Mouse (Mus musculus): ENCODE measurements around the gene Slc25a48.

Slc25a48 gene

DNA sequence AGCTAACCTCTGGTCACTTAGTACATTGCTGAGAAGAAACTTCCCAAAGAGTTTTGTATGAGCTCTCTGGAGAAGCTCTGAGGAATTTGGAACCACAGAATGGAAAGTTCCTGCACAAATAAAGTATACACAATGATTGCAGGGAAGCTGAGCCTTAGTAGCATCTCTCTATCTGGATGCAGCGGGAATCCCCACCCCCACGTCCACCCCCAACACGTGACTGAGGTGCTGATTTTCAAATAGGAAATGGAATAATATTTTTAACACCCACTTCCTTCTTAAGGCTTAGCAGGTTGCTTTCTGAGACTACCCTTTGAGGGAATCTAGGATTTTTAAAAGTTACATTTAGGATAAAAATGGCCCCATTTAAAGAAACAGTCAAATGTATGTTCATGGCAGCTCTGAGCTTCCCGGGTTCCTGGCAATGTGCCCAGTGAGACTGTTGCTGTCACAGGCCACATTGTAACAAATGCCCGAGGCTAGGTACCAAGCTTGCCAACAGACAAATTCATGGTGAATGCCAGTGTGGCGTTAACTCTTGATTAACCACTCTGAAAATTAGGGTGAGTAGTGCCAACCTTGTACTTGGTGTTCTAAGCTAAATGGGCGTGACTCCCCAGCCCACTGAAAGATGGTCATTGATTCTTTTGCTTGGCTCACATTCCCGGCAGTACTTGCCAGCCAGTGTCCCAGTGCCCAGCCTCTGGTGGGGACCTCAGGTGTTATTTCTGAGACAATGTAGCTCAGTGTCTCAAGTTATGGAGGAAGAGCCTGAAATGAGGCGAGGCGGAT lies 11.3 kb downstream of the Slc25a48 start:
- DNase-seq (ENCODE audit: low read depth, low spot score), result no peak

DNA sequence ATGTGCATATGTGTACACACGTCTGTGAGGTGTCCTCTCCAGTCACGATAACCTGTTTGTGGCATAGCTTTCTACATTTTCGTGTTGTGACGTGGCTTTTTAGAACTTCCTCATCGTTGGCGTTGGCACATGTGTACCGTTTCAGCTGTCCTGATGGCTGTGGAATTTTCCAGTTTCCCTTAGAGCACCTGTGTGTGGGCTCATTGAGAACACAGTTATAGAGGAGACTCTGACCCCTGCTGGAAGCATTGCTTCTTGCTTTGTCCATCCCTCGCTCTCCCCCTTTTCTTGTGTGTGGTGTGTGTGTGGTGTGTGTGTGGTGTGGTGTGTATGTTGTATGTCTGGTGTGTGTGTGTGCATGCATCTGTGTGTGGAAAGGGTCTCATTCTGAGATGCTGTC lies 11.9 kb downstream of the Slc25a48 start:
- DNase-seq (ENCODE audit: low read depth, low spot score), result no peak

DNA sequence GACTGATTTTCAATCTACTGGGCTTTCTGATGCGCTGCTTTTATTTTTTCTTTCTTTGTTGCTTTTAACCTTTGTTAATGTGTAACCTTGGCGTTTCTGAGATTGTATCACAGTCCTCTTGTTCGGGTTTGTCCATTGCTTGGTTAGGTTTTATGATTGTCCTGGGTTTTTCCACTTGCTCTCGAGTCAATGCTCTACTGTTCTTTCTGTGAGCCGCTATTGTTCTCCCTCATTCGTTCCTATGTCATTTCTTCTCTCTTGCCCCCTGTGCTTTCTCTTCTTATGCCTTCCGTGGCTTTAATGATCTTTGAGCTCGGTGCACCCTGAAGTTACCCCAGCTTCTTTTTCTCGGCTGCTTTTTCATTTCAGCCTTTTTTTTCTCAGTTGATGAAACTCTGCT lies 19.8 kb downstream of the Slc25a48 start:
- DNase-seq (ENCODE audit: low read depth, low spot score), result no peak

DNA sequence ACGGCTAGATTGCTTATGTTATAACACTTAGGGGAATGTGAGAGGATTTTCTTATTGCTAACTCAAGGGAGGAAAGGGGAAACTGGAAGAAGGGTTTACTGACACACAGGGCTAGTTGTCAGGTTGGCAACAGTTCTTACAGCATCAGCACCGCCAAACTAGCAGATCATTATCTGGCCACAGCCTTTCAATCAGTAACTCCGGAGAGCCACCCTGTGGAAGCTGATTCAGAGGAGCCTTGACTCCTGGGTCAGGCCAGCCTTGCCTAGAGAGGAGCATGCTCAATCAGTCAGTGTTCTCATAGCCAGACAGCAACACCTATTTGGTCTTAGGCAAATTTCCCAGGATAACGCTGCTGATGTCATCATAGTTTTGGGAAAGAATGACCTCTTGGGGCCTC lies 23.3 kb downstream of the Slc25a48 start:
- no peak for DNase-seq (ENCODE audit: low read depth, low spot score)

DNA sequence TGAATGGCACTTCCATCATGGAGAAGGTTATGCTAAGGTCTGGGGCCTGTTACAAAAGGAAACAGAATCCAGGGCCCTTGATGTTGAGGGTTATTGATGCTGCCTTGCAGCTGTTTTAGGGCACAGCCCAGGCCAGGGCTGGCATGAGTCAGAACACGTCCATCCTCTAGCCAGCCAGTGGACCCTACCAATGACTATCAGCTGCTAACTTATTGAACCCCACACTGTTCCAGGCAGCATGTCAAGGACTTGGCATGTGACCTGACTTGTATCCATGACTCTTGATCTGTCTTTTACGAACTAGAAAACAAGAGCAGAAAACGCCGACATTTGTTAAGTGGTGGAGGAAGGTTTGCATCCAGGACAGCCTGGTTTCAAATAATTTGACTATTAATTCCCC lies 24.6 kb downstream of the Slc25a48 start:
- DNase-seq (ENCODE audit: low read depth, low spot score), result no peak

DNA sequence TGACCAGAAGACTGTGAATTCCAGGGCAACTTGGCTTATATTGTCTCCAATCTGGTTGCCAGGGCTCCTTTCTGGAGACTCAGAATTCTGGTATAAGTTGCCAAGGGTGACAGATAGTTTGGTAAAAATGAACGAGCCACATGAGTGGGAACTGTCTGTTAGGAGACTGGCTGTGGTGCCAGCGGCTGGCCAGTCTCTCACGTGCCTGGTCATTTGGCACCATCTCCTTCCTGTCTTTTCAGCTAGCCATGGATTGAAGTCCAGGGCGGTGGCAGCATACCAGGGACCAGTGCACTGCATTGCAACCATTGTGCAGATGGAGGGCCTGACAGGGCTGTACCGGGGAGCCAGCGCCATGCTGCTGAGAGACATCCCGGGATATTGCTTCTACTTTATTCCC lies 25.1 kb downstream of the Slc25a48 start:
- no peak for DNase-seq (ENCODE audit: low read depth, low spot score)

DNA sequence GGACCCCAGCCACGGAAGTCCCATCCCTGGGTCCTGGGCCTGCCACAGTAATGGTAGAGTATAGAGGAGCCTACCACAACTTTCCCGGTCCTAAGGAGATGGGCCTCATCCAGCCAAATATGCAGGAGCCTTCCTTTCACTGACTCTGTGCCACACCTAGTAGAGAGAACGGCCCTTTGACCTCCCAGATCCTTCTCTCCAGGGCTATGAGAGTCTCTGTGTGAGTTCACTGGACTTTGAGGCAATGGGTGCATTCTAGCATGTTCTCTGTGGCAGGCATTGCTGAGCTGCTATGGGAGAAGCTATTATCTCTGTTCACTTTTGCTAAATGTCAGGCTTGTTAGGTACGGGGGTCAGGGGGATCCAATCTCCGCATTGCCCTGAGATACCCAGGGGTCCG lies 25.6 kb downstream of the Slc25a48 start:
- DNase-seq (ENCODE audit: low read depth, low spot score), result no peak

- DNase-seq (ENCODE audit: low read depth, low spot score), result no peak
Observed at GRCm38 (mm10) chr13:56467786-56468185, 29.6 kb downstream of the Slc25a48 start.

GRCm38 (mm10) chr13:56468536-56468935 lies 30.4 kb downstream of the Slc25a48 start:
- no peak for DNase-seq (ENCODE audit: low read depth, low spot score)

- no peak for DNase-seq (ENCODE audit: low read depth, low spot score)
Observed at GRCm38 (mm10) chr13:56471211-56471610, 33.1 kb downstream of the Slc25a48 start.

GRCm38 (mm10) chr13:56471951-56472350 lies 33.8 kb downstream of the Slc25a48 start:
- no peak for DNase-seq (ENCODE audit: low read depth, low spot score)

- DNase-seq (ENCODE audit: low read depth, low spot score), result no peak
Observed at GRCm38 (mm10) chr13:56472661-56473060, 34.5 kb downstream of the Slc25a48 start.

DNA sequence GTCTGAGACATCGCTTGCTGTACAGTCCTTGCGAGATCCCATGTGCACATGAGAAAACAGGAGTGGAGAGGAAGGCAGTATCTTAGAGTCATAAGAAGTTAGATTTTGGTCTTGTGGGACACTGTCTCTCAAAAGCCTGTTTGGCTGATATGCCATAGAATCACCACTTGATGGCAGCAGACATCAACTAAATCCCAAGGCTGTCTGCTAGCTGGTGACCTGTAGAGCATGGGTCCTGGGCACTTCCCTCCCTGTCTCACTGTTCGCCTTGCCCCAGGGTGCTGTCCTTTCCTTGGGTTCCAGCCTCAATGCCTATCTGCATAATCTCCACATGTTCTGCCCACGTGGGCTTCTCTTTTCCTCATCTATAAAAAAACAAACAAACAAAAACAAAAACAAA lies 37.2 kb downstream of the Slc25a48 start:
- peak; percentile 80 for DNase-seq (ENCODE audit: low read depth, low spot score)

DNA sequence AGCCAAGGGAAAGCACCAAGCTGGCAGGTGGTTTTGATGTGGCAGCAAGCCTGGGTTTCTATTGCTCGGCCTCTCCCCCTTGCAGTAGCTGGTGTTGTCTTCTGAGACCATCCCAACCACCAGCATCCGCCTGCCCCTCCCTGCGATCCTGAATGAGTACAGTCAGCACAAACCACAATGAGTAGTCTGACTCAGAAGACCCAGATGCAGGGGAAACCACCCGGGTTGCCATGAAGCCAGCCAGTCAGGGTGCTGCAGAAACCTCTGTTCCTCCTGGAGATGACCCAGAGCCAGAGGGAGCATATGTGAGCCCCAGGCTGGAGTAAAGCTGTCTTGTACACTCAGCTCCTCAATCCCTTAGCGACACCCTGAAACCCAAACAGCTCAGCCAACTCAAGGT lies 38.6 kb downstream of the Slc25a48 start:
- DNase-seq (ENCODE audit: low read depth, low spot score), result peak; percentile 92

- no peak for DNase-seq (ENCODE audit: low read depth, low spot score)
Observed at GRCm38 (mm10) chr13:56477271-56477670, 39.1 kb downstream of the Slc25a48 start.

DNA sequence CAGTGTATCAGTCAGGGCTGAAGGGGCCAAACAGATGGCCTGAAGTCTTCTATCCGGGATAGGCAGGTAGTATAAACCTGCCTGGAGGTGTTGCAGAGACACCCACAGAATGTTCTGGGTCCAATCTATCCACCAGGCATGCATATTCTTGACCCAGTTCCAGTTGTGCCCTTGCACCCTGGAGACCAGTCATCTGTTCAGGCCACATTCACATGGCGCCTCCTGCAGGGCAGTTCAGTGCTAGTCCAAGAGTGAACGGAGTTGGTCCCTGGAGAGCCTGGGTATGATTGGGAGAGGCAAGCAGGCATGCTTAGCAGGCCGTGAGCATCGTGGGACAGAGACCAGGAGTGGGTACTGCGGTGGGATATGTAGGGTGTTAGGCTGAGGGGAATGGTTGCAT lies 39.9 kb downstream of the Slc25a48 start:
- DNase-seq (ENCODE audit: low read depth, low spot score), result no peak

- no peak for DNase-seq (ENCODE audit: low read depth, low spot score)
Observed at GRCm38 (mm10) chr13:56482146-56482545, 44.0 kb downstream of the Slc25a48 start, which contains the start of gene Il9. Gene Il9, minus strand, starts transcription at chr13:56482246.

DNA sequence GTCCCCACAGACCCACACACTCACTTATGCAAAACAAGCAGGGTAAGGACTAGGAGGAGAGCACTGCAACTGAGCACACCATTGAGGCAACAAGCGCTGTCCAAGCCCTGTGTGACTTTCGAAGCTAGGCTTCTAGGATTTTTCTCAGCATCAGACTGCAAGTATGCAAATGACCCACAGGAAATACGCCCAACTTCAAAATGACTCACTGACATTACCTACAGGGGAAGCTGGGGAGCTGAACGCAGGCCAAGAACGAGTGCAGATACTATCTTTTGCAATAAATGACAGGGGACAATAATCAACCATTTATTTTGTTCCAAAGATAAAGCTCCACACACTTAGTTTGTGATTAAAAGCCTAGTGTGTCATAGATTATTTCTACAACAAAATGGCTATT lies 49.9 kb downstream of the Slc25a48 start:
- peak; percentile 46 for DNase-seq (ENCODE audit: low read depth, low spot score)

- DNase-seq (ENCODE audit: low read depth, low spot score), result peak; percentile 53
Observed at GRCm38 (mm10) chr13:56494440-56494839, 56.3 kb downstream of the Slc25a48 start.

DNA sequence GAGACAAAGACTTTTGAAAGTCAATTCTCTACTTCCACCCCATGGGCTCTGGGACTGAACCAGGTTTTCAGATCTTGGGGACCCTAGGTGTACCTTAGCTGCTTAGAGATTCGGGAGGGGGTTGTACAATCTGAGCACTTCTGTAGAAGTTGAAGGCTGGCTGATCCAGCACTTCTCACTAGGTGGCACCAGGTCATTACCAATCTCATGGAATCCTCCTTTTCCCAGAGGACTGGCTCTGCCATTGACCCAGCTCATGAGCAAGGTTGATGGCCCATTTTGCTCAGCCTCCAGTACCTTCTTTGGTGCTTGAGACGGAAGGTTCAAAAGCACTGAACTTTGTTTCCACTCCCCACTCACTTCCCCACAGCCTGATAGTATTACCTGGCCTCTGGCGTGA lies 62.0 kb downstream of the Slc25a48 start:
- peak; percentile 41 for DNase-seq (ENCODE audit: low read depth, low spot score)

DNA sequence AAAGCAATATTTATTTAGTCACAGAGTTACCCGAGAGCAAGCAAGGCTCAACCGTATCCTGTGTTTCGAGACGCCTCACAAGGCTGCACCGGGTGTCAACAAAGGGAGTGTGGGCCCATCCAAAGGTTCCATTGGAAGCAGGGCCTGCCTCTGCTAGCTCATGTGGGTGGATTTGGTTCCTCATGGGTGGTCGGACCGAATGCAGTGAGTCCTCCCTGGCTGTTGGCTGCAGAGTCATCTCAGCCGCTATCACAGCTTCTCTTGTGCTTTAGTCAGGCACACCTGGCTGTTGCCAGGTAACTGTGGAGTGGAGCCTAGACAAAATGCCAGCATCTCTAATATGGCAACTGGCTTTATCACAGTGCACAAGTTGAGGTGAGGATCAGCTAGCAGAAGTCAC lies 62.5 kb downstream of the Slc25a48 start:
- no peak for DNase-seq (ENCODE audit: low read depth, low spot score)

DNA sequence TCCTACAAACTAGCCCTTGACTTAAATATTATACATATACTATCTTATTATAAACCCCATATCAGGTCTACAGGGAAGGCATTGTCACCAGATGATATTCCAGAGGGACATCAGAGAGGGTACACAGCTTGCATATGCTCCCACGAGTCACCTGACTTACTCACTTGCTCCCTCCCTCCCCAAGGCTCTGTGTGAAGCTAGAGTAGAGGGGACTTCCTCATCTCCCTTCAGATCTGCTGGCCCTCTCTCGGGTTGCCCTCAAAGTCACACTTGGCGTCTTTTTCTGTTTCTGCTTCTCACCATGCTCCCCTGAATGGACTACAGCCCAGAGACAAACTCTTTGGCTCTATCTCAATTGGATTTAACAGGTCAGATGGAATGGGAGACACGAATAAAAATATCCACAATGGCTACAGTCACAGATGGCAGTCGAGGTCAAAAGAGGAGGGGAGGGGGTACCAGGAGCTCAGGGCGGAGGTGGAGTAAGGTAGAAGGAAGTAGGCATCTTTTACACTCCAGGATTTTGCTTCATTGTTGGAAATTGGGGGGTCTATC lies 63.8 kb downstream of the Slc25a48 start:
- DNase-seq (ENCODE audit: low read depth, low spot score), result no peak

- no peak for DNase-seq (ENCODE audit: low read depth, low spot score)
Observed at GRCm38 (mm10) chr13:56506871-56507496, 68.8 kb downstream of the Slc25a48 start.
